Mouse (Mus musculus): Measurements from ENCODE around the gene Gkn1. TPM values are rescaled to one million over a fixed set of nuclear protein-coding genes. Genes with fewer than 3 reads are reported as not detected.

Gene Gkn1
- not detected in 3 replicates for total RNA-seq (2017)

GRCm38 (mm10) chr6:87350829-87351228, at the start of gene Gkn1:
Gene Gkn1, minus strand, starts transcription at chr6:87350942.
- ATAC-seq (replicated peaks; ENCODE audit: insufficient number of reproducible peaks, low FRiP score, low TSS enrichment, poor library complexity, severe bottlenecking) = no peak

- no peak for ATAC-seq (replicated peaks; ENCODE audit: insufficient number of reproducible peaks, low FRiP score, low TSS enrichment, poor library complexity, severe bottlenecking)
Observed at GRCm38 (mm10) chr6:87399886-87400566, 49.3 kb upstream of the Gkn1 start.

GRCm38 (mm10) chr6:87399137-87399536, 48.4 kb upstream of the Gkn1 start:
- ATAC-seq (replicated peaks; ENCODE audit: insufficient number of reproducible peaks, low FRiP score, low TSS enrichment, poor library complexity, severe bottlenecking) = peak; percentile 82

- ATAC-seq (replicated peaks; ENCODE audit: insufficient number of reproducible peaks, low FRiP score, low TSS enrichment, poor library complexity, severe bottlenecking) = no peak
Observed at GRCm38 (mm10) chr6:87394783-87395182, 44.0 kb upstream of the Gkn1 start.

GRCm38 (mm10) chr6:87393466-87394205, 42.9 kb upstream of the Gkn1 start:
- no peak for ATAC-seq (replicated peaks; ENCODE audit: insufficient number of reproducible peaks, low FRiP score, low TSS enrichment, poor library complexity, severe bottlenecking)

- no peak for ATAC-seq (replicated peaks; ENCODE audit: insufficient number of reproducible peaks, low FRiP score, low TSS enrichment, poor library complexity, severe bottlenecking)
Observed at GRCm38 (mm10) chr6:87389455-87389989, 38.8 kb upstream of the Gkn1 start.

GRCm38 (mm10) chr6:87388877-87389276, 38.1 kb upstream of the Gkn1 start, which contains the start of gene Gkn3:
Gene Gkn3, minus strand, starts transcription at chr6:87388935.
- ATAC-seq (replicated peaks; ENCODE audit: insufficient number of reproducible peaks, low FRiP score, low TSS enrichment, poor library complexity, severe bottlenecking) = no peak

- ATAC-seq (replicated peaks; ENCODE audit: insufficient number of reproducible peaks, low FRiP score, low TSS enrichment, poor library complexity, severe bottlenecking) = no peak
Observed at GRCm38 (mm10) chr6:87386681-87387080, 35.9 kb upstream of the Gkn1 start.

- ATAC-seq (replicated peaks; ENCODE audit: insufficient number of reproducible peaks, low FRiP score, low TSS enrichment, poor library complexity, severe bottlenecking) = no peak
Observed at GRCm38 (mm10) chr6:87386203-87386602, 35.5 kb upstream of the Gkn1 start.

GRCm38 (mm10) chr6:87384761-87385160, 34.0 kb upstream of the Gkn1 start:
- no peak for ATAC-seq (replicated peaks; ENCODE audit: insufficient number of reproducible peaks, low FRiP score, low TSS enrichment, poor library complexity, severe bottlenecking)

GRCm38 (mm10) chr6:87383926-87384691, 33.4 kb upstream of the Gkn1 start:
- no peak for ATAC-seq (replicated peaks; ENCODE audit: insufficient number of reproducible peaks, low FRiP score, low TSS enrichment, poor library complexity, severe bottlenecking)

GRCm38 (mm10) chr6:87373057-87373456, 22.3 kb upstream of the Gkn1 start, which contains the start of gene Gkn2:
Gene Gkn2, plus strand, starts transcription at chr6:87373357.
- ATAC-seq (replicated peaks; ENCODE audit: insufficient number of reproducible peaks, low FRiP score, low TSS enrichment, poor library complexity, severe bottlenecking) = no peak

- ATAC-seq (replicated peaks; ENCODE audit: insufficient number of reproducible peaks, low FRiP score, low TSS enrichment, poor library complexity, severe bottlenecking) = no peak
Observed at GRCm38 (mm10) chr6:87369223-87369622, 18.5 kb upstream of the Gkn1 start.

GRCm38 (mm10) chr6:87354441-87354840, 3.7 kb upstream of the Gkn1 start:
- no peak for ATAC-seq (replicated peaks; ENCODE audit: insufficient number of reproducible peaks, low FRiP score, low TSS enrichment, poor library complexity, severe bottlenecking)

GRCm38 (mm10) chr6:87335935-87336295, 14.8 kb downstream of the Gkn1 start:
- no peak for ATAC-seq (replicated peaks; ENCODE audit: insufficient number of reproducible peaks, low FRiP score, low TSS enrichment, poor library complexity, severe bottlenecking)

- no peak for ATAC-seq (replicated peaks; ENCODE audit: insufficient number of reproducible peaks, low FRiP score, low TSS enrichment, poor library complexity, severe bottlenecking)
Observed at GRCm38 (mm10) chr6:87335091-87335934, 15.4 kb downstream of the Gkn1 start, which contains the start of gene Antxr1. Gene Antxr1, minus strand, starts transcription at chr6:87335821.

GRCm38 (mm10) chr6:87334361-87335090, 16.2 kb downstream of the Gkn1 start:
- no peak for ATAC-seq (replicated peaks; ENCODE audit: insufficient number of reproducible peaks, low FRiP score, low TSS enrichment, poor library complexity, severe bottlenecking)

GRCm38 (mm10) chr6:87332380-87332779, 18.4 kb downstream of the Gkn1 start:
- ATAC-seq (replicated peaks; ENCODE audit: insufficient number of reproducible peaks, low FRiP score, low TSS enrichment, poor library complexity, severe bottlenecking) = no peak

All from monocyte, adult 5-6 weeks (primary cell).